Mouse (Mus musculus) yolk sac, embryonic 10.5 days (tissue): ENCODE results near the gene Spag8.
A peak's percentile ranks its signal among the peaks of the same experiment; 100 is the strongest.

Experiments used
- DNase-seq: peaks from one replicate; pipeline ENCODE4 v3.0.0-alpha.2; 2017; ENCODE audit warnings: low spot score

The Spag8 gene

DNA sequence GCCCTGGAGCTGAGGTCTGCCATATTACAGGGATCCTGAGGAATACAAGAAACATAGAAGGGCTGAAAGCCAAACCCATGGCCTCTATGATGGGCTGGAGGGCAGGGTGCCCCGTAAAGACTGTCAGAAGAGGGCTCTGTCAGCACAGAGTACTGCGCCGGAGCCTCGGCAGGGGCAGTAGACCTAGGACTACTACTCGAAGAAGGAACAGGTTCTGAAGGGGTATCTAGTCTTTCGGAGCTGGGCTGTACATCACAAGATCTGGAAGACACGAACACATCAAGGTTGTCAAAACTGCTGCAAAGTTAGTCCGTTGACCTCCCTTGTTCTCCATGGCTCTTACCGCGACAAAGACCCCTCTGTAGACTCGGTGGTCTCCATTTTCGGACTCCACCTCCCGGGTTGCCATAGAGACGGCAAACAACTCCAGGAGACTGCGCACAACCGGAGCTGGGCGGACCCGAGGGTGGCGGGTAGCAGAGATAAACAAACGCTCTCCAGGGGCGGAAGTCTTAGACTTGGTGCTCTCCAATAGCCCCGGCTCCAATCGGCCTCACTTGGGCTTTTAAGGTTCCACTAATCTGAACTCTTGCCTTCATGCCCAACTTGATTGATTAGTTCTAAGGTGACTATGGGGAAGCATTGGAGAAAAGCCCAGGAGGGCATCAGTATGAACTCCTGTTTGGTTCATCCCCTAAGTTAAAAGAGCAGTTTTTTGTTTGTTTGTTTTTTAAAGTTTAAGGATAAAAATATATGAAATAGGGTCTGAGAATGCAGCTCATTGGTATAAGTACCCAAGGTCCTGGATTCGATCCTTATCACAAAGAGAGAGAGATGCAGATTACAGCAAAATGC, at the start of gene Spag8:
Gene Spag8, minus strand, starts transcription at position 434 of the 855 bp plus-strand sequence.
- peak; percentile 61 for DNase-seq

DNA sequence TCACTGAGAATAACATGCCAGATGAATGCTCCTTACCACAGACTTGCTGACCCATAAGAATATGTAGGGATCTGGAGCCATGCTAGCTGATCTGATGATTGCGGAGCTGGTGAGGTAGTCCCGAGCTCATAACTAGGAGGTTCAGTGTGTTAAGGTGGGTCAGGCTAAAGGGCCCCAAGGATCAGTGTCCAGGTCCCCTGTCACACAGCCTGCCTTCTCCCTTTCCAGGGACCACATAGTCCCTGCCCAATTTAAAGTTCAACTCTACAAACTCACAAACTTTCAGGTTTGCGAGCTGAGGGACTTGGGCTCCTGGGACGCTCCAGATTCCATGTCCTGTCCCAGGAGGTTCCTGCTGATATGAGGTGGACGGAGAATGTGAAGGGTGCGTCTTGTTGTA, 47.3 kb upstream of the Spag8 start, which contains the start of gene Olfr70:
Gene Olfr70, minus strand, starts transcription at position 101 of the 400 bp plus-strand sequence.
- DNase-seq: no peak

DNA sequence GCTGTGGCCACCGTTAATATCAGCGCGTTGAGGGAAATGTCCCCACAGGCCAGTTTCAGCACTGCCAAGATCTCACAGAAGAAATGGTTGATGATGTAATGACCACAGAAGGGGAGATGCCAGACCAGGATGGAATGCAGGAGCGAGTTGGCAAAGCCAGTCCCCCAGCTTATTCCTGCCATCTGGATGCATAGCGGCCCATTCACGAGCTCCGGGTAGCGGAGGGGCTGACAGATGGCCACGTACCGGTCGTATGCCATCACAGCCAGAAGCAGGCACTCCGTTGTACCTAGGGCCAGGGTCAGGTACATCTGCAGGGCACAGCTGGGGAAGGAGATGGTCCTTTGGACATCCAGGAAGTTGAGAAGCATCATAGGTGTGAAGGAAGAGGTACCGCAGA, 43.2 kb upstream of the Spag8 start:
- no peak for DNase-seq

DNA sequence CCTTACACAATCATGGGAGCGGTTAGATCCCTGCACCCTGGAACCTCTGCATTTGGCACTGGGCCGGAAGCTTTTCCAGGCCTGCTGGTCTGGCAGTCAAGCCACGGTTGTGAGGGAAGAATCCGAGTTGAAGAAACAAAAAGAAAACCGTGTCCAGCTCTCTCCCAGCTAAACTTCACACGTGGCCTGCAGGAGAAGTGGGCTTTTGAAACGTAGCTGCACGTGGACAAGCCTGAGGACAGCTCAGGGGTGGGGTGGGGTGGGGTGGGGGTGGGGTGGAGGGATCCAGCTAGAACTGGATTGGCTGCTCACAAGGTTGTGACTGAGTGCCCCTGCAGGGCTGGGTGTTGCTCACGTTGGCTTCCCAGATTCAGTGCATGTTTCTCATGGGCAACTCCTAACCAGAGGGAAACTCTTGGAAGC, 41.9 kb upstream of the Spag8 start:
- no peak for DNase-seq

GRCm38 (mm10) chr4:43694439-43695248, 41.2 kb upstream of the Spag8 start:
- no peak for DNase-seq

- no peak for DNase-seq
Measured at GRCm38 (mm10) chr4:43693806-43694241, 40.4 kb upstream of the Spag8 start.

- no peak for DNase-seq
Measured at GRCm38 (mm10) chr4:43691026-43691425, 37.6 kb upstream of the Spag8 start.

DNA sequence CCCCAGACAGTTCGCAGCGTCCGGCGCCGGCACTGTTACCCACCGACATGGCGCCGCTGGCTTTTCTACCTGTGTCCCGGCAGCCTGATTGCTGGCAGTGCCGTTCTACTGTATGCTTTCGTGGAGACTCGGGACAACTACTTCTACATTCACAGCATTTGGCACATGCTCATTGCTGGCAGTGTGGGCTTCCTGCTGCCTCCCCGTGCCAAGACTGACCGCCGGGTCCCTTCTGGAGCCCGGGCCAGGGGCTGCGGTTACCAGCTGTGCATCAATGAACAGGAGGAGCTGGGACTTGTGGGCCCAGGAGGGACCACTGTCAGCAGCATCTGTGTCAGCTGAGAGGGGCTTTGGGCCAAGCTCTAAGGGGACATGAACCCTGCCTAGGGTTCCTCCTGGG, 36.6 kb upstream of the Spag8 start:
- DNase-seq: no peak

DNA sequence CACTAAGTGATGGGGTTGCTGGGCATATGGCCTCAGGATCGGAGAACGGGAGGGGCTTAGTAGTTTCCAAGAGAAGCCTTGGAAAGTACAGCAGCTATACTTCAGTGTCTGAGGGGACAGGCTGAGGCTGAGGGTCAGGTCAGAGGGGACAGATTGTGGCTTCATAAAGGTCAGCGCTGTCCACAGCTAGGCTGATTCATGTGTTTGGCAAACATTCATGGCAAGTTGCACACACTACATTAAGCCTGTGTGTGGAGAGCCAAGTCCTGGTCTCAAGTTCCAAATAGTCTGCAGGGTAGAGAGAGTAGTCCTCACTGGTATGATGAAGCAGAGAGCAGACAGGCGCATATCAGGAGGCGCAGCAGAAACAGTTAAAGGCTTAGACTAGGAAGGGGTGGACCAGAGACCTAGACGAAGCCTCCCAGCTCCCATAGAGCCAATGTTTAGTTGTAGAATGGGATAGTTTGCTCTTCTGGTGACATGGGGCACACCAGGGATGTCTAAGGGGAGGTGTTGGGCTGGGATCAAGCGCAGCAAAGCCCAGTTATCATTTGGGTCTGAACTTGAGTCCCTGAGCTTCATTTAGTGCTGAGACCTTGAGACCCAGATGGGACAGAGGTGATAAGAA, 26.1 kb upstream of the Spag8 start:
- DNase-seq: no peak

- no peak for DNase-seq
Measured at GRCm38 (mm10) chr4:43678541-43678940, 25.1 kb upstream of the Spag8 start.

GRCm38 (mm10) chr4:43675608-43676007, 22.2 kb upstream of the Spag8 start:
- peak; percentile 28 for DNase-seq

DNA sequence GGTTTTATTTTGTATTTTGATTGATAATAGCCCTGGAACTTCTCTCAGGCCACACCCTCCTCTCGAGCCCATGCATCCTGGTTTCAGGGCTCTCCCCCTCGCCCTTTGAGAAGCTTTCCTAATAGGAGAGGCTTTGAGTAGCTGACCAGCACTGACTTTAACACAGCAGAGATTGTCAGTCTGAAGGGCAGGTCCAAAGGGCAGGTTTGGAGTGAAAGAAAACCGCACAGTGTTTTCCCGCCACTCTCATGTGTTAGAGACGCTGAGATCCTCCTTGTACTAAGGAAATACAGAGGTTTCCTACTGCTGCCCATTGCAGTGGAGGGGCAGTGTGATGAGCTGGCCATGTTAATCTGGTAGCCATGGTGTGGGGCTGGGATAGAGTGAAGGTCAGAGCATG, 21.6 kb upstream of the Spag8 start:
- peak; percentile 61 for DNase-seq

DNA sequence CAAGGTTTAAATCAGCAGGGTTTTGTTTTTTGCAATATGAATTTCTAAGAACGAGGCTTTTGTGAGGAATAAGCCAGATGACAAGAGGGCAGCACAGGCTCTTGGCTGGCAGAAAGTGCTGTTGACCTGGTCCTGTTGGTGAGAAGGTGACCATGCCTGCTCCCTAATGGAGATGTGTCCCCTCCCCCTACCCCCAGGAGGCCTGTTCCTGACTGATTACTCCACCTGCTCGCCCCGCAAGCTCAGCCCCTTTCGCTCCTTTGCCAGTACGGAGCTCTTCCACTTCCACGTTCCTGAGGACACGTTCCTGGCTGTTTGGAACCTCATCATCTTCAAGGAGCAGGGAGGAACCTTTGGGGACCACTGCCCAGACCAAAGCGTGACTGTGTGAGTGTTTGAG, 20.3 kb upstream of the Spag8 start:
- no peak for DNase-seq

DNA sequence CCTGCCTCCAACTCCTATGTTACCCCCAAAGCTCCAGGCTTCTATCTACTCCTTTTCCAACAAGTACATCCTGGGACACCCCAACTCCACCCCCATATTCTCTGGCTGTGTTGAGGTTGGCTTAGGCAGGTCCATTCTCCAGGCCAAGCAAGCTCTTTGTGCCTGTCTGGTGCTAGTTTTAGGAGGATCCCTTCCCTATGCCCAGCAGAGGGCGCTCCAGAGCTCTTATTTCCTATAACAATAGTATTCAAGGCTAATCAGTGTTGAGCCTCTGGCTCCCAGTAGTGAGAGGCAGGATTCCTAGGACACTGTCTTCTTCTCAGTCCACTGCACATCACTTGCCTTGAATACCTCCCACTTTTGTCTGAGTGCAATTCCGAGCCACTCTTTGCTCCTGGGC, 18.7 kb upstream of the Spag8 start:
- DNase-seq: peak; percentile 70

- no peak for DNase-seq
Measured at GRCm38 (mm10) chr4:43669428-43669794, 16.0 kb upstream of the Spag8 start.

DNA sequence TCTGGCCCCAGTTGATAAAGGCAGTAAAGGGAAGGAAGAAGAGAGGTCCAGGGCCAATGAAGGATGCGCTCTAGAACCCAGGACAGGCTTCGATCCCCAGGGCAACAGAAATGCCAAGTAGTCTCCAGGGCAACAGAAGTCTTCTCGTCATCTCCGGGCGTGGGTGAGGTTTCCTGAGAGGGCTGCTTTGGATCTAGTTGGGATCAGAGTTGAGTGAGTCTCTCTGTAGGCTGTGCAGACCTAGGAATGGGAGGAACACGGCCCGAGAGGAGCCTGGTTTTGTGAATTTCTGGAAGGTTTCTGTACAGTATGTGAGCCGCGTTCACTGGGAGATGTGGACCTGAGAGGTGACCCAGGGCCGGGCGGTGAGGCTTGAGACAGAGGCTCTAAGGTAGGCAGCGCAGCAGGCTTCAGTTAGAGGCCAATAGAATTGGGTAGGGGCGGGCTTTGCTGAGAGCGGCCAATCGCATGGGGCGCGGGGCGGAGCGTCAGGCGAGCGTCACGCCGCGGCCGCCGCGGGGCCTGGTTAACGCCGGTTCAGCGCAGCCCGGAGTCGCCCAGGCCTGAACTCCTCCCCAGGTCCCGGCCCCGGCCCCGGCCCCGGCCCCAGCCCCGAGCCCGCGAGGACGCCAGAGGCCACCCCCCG, 15.5 kb upstream of the Spag8 start, which contains the start of the genes Tmem8b and Fam221b:
Gene Tmem8b, plus strand, starts transcription at position 190 of the 646 bp plus-strand sequence.
Gene Fam221b, minus strand, starts transcription at position 364 of the 646 bp plus-strand sequence.
- DNase-seq: peak; percentile 88

DNA sequence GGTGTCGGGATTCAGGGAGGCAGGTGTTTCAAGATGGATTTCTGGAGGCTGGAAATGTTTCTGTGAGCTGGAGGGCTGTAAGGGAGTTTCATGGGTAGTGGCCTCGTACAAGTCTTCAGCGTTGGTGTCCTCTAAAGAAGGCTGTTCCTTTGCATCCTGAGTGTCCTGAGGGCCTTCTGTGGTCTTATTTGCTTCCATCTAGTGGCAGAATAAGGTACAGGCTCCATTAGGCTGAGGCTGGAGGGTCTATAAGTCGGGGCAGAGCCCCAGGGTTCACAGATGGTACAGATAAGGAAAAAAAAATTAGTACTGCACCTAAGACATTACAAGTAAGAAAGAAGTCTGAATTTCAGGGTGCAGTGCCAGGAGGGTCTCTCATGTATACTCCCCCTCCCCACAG, 13.0 kb upstream of the Spag8 start:
- no peak for DNase-seq

DNA sequence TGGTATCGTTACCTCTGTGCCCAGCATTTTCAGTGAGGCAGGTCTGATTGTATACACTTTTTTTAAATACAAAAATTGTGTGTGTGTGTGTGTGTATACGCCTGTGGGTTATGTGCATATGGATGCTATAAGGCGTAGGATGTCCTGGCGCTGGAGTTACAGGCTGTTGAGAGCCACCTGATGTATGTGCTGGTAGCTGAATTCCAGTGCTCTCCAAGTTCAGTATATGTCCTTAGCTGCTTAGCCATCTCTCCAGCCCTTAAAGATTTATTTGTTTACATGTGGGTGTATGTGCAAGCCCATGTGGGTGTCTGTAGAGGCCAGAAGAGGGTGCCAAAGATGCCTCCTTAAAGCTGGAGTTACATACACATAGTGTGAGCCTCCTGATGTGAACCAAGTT, 3.8 kb upstream of the Spag8 start:
- DNase-seq: no peak

DNA sequence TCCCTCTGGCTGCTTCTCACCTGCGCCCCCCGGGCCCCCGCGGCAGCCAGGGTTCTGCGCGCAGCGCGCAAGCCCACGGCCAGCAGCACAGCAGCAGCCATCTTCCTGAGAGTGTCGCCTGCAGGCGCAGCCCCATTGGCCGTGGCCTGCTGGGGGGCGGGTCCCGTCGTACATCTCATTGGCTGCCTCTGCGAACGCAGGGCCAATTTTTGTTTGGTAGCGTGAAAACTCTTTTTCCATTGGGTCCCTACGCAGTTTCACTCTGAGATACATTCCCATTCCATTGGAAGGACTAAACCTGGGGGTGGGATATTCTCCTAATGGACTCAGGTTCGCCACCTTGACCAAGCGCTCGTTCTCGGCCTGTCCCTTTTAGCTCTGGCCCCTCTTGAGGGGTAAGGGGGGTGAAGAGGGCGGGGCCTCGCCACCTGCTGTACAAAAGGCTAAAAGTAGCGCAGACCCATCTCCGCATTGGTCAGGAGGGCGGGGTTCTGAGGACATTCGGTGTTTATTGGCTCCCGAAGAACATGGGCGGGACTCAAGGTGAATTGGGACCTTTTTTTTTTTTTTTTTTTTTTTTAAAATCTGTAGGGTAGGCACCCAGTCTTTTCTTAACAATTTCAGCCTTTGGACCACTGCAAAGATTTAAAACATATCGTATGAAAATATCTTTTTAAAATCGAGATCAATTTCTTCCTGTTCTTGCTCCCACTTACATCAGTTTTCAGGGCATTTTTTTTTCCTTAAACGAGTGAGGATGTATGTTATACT, 3.1 kb upstream of the Spag8 start, which contains the start of gene Hint2:
Gene Hint2, minus strand, starts transcription at position 128 of the 771 bp plus-strand sequence.
- peak; percentile 94 for DNase-seq

- DNase-seq: no peak
Measured at GRCm38 (mm10) chr4:43655656-43656338, 2.4 kb upstream of the Spag8 start.
